Mouse (Mus musculus) spleen, adult 2 months (tissue): Measurements from ENCODE around the gene Tbk1. TPM values are rescaled to one million over a fixed set of nuclear protein-coding genes. Genes with fewer than 3 reads are reported as not detected.

ENCODE experiments used
- DNase-seq, 2 experiments: peaks; one replicate each; pipeline versions ENCODE4 v3.0.0 to v3.0.0-alpha.2; 2012 to 2021; ENCODE audit warnings: low spot score in 2 of 2, low read depth in 1 of 2
- H3K27ac ChIP-seq: fragments of 200-500 bp; 2 replicates; pipeline ENCODE4 v1.5.1; 2012; ENCODE audit warnings: low read length, inconsistent platforms; ENCODE audit not compliant: insufficient read depth
- H3K27me3 ChIP-seq: fragments of 200-500 bp; 2 replicates; pipeline ENCODE4 v1.6.1; 2012; ENCODE audit warnings: mild to moderate bottlenecking, moderate library complexity, low read length, inconsistent platforms; ENCODE audit not compliant: control insufficient read depth, insufficient read depth
- H3K36me3 ChIP-seq: fragments of 200-500 bp; 2 replicates; pipeline ENCODE4 v1.6.1; 2012; ENCODE audit warnings: mild to moderate bottlenecking, low read length, inconsistent platforms; ENCODE audit not compliant: control insufficient read depth, insufficient read depth
- H3K4me1 ChIP-seq: fragments of 200-500 bp; 2 replicates; pipeline ENCODE4 v1.6.1; 2011; ENCODE audit warnings: inconsistent platforms; ENCODE audit not compliant: control insufficient read depth, insufficient read depth, insufficient read length
- H3K4me3 ChIP-seq: fragments of 200-500 bp; 2 replicates; pipeline ENCODE4 v1.5.1; 2011; ENCODE audit warnings: mild to moderate bottlenecking, inconsistent platforms; ENCODE audit not compliant: insufficient read depth, insufficient read length; ENCODE audit errors: extremely low read depth
- CTCF ChIP-seq: fragments of 200-500 bp; IDR thresholded peaks from 2 replicates; pipeline ENCODE4 v1.5.1; 2011; ENCODE audit warnings: mild to moderate bottlenecking, inconsistent platforms; ENCODE audit not compliant: insufficient read depth, insufficient read length, insufficient replicate concordance; ENCODE audit errors: extremely low read depth
- POLR2A ChIP-seq: fragments of 200-500 bp; IDR thresholded peaks from 2 replicates; pipeline ENCODE4 v1.6.1; 2011; ENCODE audit warnings: low read depth, low read length, inconsistent platforms
- WGBS: fragments of 180-500 bp; shearing (Covaris S2); methylation state at CpG from one replicate; pipeline ENCODE4 v1.1.7; 2018; 5-methylcytosine and 5-hydroxymethylcytosine counted together
- polyA plus RNA-seq: library from polyadenylated mRNA; depleted of rRNA; stranded (reverse); fragments of >200 nt; gene quantifications from 2 replicates; pipeline ENCODE4 v1.2.3, GENCODE M21; 2012

Tbk1 gene
- polyA plus RNA-seq, 1 experiment = 9.8 TPM

DNA sequence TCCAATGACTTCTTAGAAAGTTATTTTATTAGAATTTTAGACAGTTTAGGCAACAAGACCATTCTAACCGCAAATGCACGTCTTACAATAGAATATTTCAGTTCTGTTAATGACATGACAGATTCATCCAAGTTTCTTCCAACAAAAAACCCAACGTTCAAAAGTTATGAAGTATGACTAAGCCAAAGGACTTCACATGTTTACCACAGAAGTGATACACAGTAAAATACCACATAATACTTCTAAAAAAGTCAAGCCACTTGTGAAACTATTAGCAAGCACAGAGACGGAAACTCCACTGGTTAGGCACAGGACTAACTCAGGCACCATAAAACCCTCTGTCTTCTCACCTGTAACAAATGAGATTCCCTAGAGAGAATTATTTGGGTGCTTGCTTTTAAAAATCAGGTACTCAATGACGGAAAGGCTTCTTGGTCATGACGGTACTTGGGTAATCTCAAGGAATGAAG lies 819 bp upstream of the Tbk1 start:
- Histone ChIP-seq H3K4me3 (peak overlapping the region; percentile 98), H3K27me3 (no peaks in the 10 kb centered on the region), H3K27ac (no peak overlapping the region), H3K4me1 (peaks cover 4% of the 10 kb centered on the region), H3K36me3 (peaks cover 5% of the 10 kb centered on the region)
- no peak for DNase-seq
- 32% methylated on average over 6 of the region's 6 CpGs for WGBS
- TF ChIP-seq CTCF = no peak
- TF ChIP-seq POLR2A = no peak

DNA sequence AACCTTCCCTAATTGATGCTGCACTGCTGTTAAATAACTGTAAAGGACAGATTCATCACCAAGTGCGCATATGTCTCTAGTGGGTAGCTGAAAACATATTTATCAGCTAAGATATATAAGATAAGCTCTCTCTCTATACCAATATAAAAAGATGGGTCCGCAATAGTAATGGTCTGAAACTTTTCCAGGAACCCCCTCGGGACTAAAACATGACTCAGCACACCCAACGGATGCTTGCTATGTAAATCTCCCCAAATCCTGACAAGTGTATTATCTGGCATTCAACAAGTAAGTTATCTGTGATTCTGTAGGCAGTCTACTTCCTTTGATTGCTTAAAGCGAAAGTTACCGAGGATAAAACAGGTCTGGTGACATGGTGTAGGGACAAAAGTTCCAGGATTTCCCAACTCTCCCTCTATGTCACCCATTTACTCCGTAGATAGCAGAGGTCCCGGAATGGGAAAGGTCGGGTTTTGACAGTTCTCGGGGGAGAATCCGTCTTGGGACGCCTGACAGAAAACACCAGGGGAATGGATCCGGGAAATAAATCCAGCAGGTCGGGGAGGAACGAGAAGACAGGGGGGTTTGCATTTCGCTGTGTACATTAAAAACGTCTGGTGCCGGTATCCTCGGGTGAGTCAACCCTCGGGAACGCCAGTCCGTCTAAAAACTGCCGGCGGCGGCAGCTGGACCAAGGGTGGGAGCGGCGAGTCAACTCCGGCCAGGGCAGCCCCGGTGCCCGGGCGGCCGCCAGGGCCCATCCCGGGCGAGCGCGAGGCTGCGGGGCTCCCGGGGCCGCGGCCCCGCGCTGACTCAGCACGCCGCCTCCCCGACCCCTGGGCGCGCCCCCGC lies 570 bp downstream of the Tbk1 start:
- 1% methylated on average over 38 of the region's 48 CpGs for WGBS
- no peaks in the 10 kb centered on the region for H3K27me3 ChIP-seq
- no peak for TF ChIP-seq POLR2A
- TF ChIP-seq CTCF = no peak
- H3K27ac ChIP-seq = peak overlapping the region; percentile 15; the same call in 1 of the 2 replicates
- no peak for DNase-seq
- H3K4me3 ChIP-seq = peak overlapping the region; percentile 98
- H3K36me3 ChIP-seq = peaks cover 4% of the 10 kb centered on the region
- peaks cover 4% of the 10 kb centered on the region for H3K4me1 ChIP-seq

DNA sequence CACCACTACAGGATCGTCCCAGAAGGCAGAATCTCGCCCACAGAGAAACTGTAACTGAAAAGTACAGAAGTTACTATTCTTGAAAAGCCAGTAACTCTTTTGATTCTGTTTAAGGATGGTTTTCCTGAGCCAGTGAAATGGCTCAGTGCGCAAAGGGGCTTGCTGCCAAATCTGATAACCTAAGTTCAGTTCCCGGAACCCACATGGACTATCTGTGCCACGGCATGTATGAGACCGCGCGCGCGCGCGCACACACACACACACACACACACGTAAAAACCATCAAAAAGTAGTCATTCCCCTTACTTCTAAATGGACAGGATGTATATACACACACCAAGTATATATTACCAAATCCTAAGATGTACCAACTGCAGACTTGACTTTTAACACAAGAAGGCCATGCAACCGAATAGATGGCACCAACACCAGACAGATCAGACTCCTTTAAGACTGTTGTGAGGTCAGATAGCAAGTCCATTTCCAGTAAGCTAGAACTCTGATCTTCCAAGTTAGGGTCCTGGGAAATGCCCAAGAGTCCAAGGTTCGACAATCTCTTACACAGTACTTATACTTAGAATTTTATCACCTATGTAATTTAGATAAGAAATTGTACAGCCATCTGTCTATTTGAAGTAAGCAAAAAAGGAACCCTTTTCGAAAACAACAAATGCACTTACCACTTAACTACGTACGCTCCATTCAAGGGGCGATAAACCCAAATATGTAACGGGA lies 1.4 kb downstream of the Tbk1 start:
- H3K36me3 ChIP-seq = peaks cover 4% of the 10 kb centered on the region
- 64% methylated on average over 20 of the region's 20 CpGs for WGBS
- H3K27ac ChIP-seq = no peak overlapping the region
- H3K4me3 ChIP-seq = no peak overlapping the region
- H3K4me1 ChIP-seq = peaks cover 4% of the 10 kb centered on the region
- DNase-seq = no peak
- H3K27me3 ChIP-seq = no peaks in the 10 kb centered on the region
- TF ChIP-seq POLR2A = no peak
- no peak for TF ChIP-seq CTCF

DNA sequence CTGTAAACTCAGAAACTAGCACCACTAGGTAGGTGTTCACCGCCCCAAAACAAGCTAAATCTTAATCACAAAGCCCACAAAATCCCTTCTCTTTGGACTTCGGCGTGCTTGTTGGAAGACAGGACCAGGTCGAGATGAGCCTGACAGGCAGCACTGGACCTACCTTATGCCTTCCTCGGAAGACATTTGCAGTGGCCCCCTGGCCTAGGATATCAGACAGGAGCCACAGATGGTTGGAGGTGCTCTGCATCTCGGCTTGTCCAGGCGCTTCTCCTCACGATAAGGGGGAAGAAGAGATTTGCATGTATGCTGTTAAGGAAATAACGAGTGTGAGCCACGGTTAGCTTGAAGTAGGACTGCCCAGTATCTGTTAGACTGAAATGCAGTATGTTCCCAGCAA lies 2.6 kb downstream of the Tbk1 start:
- H3K4me3 ChIP-seq = no peak overlapping the region
- peaks cover 4% of the 10 kb centered on the region for H3K4me1 ChIP-seq
- peaks cover 5% of the 10 kb centered on the region for H3K36me3 ChIP-seq
- H3K27me3 ChIP-seq = no peaks in the 10 kb centered on the region
- DNase-seq = no peak
- TF ChIP-seq CTCF = no peak
- no peak for TF ChIP-seq POLR2A
- WGBS = 85% methylated on average over 10 of the region's 10 CpGs
- no peak overlapping the region for H3K27ac ChIP-seq

- 35% methylated on average over 12 of the region's 12 CpGs for WGBS
- Histone ChIP-seq H3K27me3 (no peaks in the 10 kb centered on the region), H3K4me3 (no peak overlapping the region), H3K36me3 (peaks cover 9% of the 10 kb centered on the region), H3K4me1 (peaks cover 4% of the 10 kb centered on the region), H3K27ac (0 out of 2 replicates have a peak overlapping the region, but pooled peaks have one; percentile 7)
- DNase-seq = peak; percentile 26 to 72
- TF ChIP-seq POLR2A (no peak), CTCF (no peak)
Observed at GRCm38 (mm10) chr10:121583016-121583415, 3.6 kb downstream of the Tbk1 start.

DNA sequence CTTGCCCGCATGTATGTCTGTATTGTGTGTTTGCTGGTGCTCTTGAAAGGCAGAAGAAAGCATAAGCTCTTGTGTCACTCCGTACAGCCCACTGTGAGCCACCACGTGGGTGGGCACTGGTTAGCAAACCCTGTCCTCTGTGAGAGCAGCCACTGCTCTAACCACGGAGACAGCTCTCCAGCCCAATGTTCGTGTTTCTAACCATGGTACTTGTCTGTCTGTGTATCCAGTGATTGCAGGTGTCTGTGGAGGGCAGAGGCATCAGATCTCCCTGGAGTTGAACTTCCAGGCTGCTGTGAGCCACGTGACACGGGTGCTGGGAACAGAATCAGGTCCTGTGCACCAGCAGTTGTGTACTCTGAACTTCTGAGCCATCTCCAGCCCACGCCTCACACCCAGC lies 4.3 kb downstream of the Tbk1 start:
- H3K36me3 ChIP-seq = peaks cover 12% of the 10 kb centered on the region
- no peak for DNase-seq
- H3K27ac ChIP-seq = no peak overlapping the region
- WGBS = 81% methylated on average over 8 of the region's 8 CpGs
- TF ChIP-seq POLR2A (no peak), CTCF (no peak)
- no peak overlapping the region for H3K4me3 ChIP-seq
- no peaks in the 10 kb centered on the region for H3K27me3 ChIP-seq
- peaks cover 4% of the 10 kb centered on the region for H3K4me1 ChIP-seq

GRCm38 (mm10) chr10:121581405-121581804 lies 5.2 kb downstream of the Tbk1 start:
- H3K27me3 ChIP-seq = no peaks in the 10 kb centered on the region
- DNase-seq = no peak
- H3K36me3 ChIP-seq = peaks cover 12% of the 10 kb centered on the region
- WGBS = 82% methylated on average over 6 of the region's 6 CpGs
- no peak overlapping the region for H3K4me3 ChIP-seq
- no peak overlapping the region for H3K27ac ChIP-seq
- no peak for TF ChIP-seq CTCF
- no peak for TF ChIP-seq POLR2A
- peaks cover 4% of the 10 kb centered on the region; the same call in 1 of the 2 replicates for H3K4me1 ChIP-seq
